Mouse (Mus musculus) lung, postnatal 10 days (tissue): ENCODE measurements at regions not wholly inside any gene's neighbourhood (a gene's known extent, or its start where the extent isn't known, plus 50 kb on each side); places are given as distances from the start of the nearest gene placed in this dataset.

ENCODE experiments used
- DNase-seq: peaks from one replicate; pipeline ENCODE4 v3.0.0; 2021

DNA sequence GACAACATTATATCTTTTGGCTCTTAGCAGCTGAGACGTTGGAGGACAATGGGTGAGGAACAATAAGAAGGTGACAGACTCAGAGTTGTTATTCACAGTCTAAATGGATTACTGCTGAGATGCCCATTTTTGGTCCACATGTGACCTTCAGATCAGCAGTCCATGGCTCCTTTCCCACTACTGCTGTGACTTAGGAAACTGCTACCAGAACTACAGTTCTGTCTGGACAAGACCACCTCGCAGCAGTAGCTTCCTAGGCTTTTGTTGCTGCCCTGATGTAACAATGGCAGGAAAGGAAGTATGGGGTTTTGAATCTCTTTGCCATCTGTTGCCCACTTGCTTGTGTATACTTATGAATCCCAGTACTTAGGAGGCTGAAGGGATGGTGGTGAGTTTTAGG is 135.6 kb upstream of the Pls3 start:
- DNase-seq, result no peak

GRCm38 (mm10) chrX:75978562-75978961 is 103.6 kb upstream of the Pls3 start:
- no peak for DNase-seq

DNA sequence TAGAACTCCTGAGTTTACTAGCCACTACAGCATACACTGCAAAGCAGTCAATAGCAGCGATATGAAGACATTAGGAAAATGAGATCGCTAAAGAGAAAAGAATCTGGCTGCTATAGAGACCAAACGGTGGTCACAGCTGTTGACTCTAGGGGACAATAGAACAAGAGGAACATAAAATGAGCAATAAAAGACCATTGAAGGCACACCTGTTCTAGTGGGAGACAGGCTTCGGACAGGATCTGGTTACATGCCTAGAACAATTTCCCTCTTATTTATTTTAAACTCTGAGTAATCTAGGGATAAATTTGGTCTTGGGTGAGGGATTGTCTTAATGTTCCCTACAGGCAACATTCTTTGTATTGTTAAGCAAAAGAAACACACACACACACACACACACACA is 99.7 kb upstream of the Pls3 start:
- no peak for DNase-seq

GRCm38 (mm10) chrX:75949694-75950093 is 74.7 kb upstream of the Pls3 start:
- peak; percentile 45 for DNase-seq

GRCm38 (mm10) chrX:75928903-75929302 is 53.9 kb upstream of the Pls3 start:
- DNase-seq, result no peak
